Mouse (Mus musculus): Measurements from ENCODE around the gene Pcyt1a. TPM values are rescaled to one million over a fixed set of nuclear protein-coding genes. Genes with fewer than 3 reads are reported as not detected.
"Not testable (repeated sequence)": the region's sequence is repeated elsewhere in the genome, so short reads cannot be mapped to it uniquely, and the experiment has no call there.

Pcyt1a gene
- total RNA-seq, 4 experiments from 2014 or later: 33.8 to 40.1 (median 35.6) TPM

- DNase-seq (ENCODE audit: low spot score in 2 of 2): peak; percentile 18 to 22
These were observed 41.7 kb downstream of the Pcyt1a start for GRCm38 (mm10) chr16:32472276-32473015.

- no peak for DNase-seq (ENCODE audit: low spot score in 2 of 2)
These were observed 46.6 kb downstream of the Pcyt1a start for GRCm38 (mm10) chr16:32477315-32477714.

DNA sequence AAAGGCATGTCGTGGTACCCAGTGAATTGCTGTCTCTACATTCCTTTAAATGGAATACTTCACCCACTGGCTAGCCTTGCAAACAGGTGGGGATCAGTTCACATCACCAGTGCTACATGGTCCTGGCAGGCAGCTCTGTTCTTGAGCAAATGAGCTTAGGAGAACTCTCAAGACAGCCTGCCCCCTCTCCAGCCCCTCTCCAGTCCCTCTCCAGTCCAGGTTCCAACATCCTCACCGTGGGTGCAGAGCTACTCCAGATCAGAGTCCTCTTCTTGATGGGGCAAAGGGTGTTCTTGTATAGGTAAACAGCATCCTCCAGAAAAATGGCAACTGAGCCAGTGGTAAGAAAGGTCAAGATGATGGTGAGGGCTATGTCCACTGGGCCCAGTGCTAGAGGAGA lies 48.7 kb downstream of the Pcyt1a start:
- no peak for DNase-seq (ENCODE audit: low spot score in 2 of 2)

DNA sequence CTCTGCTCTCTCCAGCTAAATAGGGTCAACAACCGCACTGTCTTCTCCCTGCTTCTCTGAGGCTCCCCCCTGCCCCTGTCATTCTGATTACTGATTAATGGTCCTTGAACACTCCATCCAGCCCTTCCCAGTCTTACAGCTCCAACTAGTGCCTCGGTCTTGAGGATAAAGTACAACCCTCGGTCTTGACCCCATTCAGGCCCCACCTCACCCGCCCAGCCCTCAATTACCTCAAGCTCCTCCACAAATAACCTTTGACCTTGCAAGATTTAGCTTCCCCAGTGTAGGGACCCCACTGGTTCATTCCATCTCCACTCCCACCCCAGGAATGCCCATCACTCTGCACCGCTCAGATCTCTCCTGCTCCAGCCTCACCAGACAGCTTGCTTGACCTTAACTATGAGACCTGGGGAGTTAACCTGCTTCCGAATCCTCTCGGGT lies 53.7 kb downstream of the Pcyt1a start:
- no peak for DNase-seq (ENCODE audit: low spot score in 2 of 2)

- no peak for DNase-seq (ENCODE audit: low spot score in 2 of 2)
These were observed 54.5 kb downstream of the Pcyt1a start for GRCm38 (mm10) chr16:32485209-32485608.

DNA sequence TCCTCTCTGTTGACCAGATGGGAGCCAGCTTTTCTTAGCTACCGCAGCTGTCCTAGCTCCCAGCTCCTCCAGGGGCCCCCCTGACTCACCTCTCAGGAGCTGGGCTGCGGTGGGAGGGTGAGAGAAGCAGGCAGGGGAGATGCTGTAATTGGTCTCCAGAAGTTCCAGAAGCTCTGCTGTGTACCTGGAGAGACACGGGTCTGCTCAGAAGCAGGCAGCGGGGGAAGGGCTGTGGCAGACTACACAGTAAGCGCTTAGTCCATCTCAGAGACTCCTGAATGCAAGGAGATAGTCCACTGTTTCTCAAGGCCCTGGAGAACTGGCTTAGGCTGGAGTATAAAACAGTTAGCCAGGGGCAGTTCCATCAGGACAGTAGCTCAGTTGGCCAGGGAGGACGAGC lies 55.3 kb downstream of the Pcyt1a start:
- DNase-seq (ENCODE audit: low spot score in 2 of 2): no peak

GRCm38 (mm10) chr16:32487234-32488111 lies 56.8 kb downstream of the Pcyt1a start, which contains the start of gene Slc51a:
Slc51a (minus strand) TSS chr16:32487879.
- DNase-seq (ENCODE audit: low spot score in 2 of 2): no peak

- DNase-seq (ENCODE audit: low spot score in 2 of 2): no peak
These were observed 58.2 kb downstream of the Pcyt1a start for GRCm38 (mm10) chr16:32488939-32489338.

DNA sequence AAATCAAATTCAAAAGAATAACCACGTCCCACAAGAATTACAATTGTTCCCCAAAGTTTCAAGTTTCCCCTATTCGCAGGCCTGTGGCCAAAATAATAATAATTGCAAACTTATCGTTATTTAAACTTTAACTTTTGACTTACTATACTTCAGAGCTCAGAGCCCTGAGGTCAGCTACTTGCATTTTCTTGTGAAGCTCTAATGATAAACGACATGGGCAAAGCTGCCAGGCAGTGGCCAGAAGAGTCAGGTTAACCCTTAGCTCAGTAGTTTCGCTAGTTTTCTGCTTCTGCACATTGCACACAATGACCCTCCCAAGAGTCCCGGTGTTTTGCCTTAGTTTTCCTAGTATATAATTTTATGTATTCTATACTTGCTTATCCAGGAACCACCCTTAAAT lies 63.6 kb downstream of the Pcyt1a start:
- not testable (repeated sequence) for DNase-seq (ENCODE audit: low spot score in 2 of 2)

DNA sequence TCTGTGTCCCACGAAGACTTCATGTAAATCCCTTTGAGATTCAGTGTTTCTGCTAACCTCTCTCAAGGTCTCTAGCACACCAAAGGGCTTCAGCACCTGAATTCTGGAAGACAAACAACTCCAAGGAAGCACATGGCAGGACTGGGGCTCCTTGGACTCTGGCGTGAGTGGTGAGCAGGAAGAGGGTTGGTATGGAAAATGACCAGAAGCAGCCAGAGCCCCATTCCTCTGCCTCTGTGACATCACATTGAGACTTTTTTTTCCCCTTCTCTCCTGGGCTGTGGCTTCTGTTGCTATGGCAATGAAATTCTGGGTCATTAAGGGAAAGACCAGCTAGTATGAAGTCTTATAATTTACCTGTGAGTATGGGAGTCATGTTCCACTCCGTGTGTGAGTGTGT lies 65.2 kb downstream of the Pcyt1a start, which contains the start of gene Zdhhc19:
Gene Zdhhc19, plus strand, starts transcription at position 301 of the 400 bp plus-strand sequence.
- no peak for DNase-seq (ENCODE audit: low spot score in 2 of 2)

DNA sequence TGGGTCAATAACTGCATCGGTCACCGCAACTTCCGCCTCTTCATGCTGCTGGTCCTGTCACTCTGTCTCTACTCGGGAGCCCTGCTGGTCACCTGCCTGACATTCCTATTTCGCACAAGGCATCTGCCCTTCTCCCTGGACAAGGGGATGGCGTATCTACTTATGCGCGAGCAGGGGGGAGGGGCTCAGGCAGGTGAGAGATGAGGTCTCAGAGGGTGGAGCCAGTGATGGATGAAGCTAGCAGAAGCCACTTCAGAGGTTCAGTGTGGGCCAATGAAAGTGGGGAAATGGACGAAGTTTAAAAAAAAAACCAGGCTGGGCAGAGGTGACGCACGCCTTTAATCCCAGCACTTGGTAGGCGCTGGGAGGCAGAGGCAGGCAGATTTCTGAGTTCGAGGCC lies 68.3 kb downstream of the Pcyt1a start:
- no peak for DNase-seq (ENCODE audit: low spot score in 2 of 2)

DNA sequence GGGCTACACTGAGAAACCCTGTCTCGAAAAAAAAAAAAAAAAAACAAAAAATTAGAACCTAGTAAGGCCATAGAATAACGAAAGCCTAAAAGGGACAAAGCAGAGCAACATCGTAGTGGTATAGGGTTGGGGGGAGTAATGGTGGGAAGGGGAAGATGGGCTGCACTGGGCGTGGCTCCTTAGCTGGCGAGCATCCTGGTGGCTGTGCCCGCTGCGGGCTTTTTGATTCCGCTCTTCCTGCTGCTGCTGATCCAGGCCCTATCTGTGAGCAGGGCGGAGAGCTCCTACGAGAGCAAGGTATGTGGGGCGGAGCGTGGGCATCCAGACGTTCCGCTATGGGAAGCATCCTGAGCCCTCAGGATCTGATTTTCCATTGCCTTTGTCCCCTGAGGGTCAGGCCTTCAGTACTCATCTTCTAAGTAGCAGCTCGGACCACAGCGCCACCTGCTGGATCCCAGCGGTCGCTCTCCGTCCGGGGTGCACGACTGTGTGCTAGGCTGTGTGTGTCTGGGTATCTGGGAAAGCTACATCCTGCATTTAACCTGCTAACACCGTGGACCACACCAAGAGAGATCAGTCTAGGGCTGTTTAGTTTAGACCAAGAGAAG lies 68.8 kb downstream of the Pcyt1a start:
- peak; percentile 76 to 87 for DNase-seq (ENCODE audit: low spot score in 2 of 2)

GRCm38 (mm10) chr16:32501459-32501858 lies 70.7 kb downstream of the Pcyt1a start:
- no peak for DNase-seq (ENCODE audit: low spot score in 2 of 2)

DNA sequence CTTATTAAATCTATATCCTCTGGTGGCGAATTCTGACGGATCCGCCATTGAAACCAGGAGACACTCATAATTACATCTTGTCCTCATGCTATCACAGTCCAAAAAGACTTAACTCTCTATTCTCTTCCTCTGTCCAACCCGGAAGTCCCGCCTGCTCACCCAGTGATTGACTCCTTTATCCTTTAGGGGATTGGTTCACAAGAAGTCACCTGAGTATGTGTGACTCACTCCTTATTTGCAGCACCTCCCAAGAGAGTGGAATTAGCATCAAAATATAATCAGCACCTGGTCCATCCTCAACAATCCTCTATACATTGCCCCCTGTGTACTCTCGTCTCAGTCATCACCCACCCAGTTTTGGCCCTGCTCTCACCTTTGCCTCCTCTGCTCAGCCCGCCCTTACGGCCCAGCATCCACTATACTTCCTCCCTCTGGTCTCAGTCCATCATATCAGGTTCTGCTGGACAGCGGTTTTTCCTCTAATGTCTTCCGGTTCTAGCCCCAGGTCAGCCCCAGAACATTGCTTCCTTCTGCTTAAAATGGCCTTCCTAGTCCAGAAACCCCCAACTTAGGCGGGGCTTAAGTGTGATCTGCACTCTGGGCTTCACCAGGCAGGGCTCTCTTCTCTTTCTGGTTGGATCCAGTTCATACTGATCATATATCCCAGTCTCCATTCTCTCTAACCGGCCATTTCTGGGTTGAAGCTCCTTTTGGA lies 72.1 kb downstream of the Pcyt1a start:
- no peak for DNase-seq (ENCODE audit: low spot score in 2 of 2)

GRCm38 (mm10) chr16:32503633-32504032 lies 72.9 kb downstream of the Pcyt1a start:
- no peak for DNase-seq (ENCODE audit: low spot score in 2 of 2)

DNA sequence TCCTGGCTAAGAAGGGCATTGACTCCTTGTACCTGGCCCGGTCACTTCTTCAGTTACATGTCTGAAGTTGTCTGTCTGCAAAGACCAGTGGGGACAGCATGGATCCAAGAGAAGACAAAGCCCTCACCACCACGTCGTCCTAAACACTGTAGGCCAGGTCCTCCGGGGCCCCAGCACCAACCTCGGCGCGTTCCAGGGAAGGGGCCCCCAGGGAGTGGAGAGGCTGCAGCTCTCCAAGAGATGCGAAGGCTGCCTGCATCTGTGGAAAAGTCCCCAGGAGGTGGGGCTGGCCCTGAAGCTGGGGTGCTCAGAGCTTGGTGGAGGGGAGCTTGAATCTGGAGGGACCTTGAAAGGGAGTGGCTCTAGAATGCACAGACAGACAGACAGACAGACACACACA lies 75.6 kb downstream of the Pcyt1a start:
- no peak for DNase-seq (ENCODE audit: low spot score in 2 of 2)

DNA sequence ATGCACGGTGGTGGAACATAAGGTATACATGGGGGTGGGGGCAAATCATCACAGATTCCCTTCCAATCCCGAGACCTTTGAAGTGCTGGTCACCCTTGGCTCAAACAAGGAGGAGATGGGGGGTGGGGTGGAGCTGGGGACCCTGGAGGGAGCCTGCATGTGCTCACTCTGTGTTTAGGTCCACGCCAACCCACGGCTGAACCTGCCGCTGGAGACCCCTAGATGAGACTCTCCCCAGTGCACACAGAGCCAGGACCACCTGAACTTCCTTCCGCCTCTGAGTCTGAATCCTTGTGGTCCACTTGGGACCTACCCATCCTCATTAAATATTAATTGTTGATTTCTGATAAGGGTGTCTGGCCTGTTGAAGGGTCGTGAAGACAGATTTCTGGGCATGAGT lies 76.1 kb downstream of the Pcyt1a start:
- DNase-seq (ENCODE audit: low spot score in 2 of 2): no peak

- DNase-seq (ENCODE audit: low spot score in 2 of 2): peak in 1 of 2 experiments; percentile 57
These were observed 76.7 kb downstream of the Pcyt1a start for GRCm38 (mm10) chr16:32507407-32507806.

DNA sequence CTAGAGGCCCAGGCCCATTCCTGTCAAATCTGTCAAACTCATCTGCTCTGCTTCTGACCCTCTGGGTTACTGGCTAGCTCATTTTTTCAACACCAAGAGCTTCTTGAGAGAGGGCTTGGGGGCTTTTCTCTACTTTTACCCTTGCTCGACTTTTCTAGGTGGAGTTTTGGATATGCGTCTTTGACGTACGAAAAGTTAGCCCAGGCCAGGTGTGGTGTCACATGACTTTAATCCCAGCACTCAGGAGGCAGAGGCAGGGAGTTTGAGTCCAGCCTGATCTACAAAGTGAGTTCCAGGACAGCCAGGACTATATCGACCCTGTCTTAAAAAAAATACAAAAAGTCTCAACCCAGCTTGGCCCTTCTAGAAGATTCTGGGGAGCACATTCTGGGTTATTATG lies 77.3 kb downstream of the Pcyt1a start:
- DNase-seq (ENCODE audit: low spot score in 2 of 2): no peak

GRCm38 (mm10) chr16:32508506-32509065 lies 77.9 kb downstream of the Pcyt1a start:
- no peak for DNase-seq (ENCODE audit: low spot score in 2 of 2)
